Mouse (Mus musculus) bone marrow macrophage, adult 2 months (primary cell): Measurements from ENCODE around the gene Galnt3.

Source experiments
- CTCF ChIP-seq: IDR thresholded peaks from 2 replicates; pipeline ENCODE4 v1.5.1; 2012; ENCODE audit warnings: low read depth, mild to moderate bottlenecking, low read length, moderate library complexity
- POLR2A ChIP-seq: IDR thresholded peaks from 2 replicates; pipeline ENCODE4 v1.6.1; 2012; ENCODE audit warnings: mild to moderate bottlenecking, low read depth, low read length, borderline replicate concordance

- no peak for TF ChIP-seq CTCF
- no peak for TF ChIP-seq POLR2A
Observed at GRCm38 (mm10) chr2:66091296-66091695, 33.5 kb downstream of the Galnt3 start.
